Mouse (Mus musculus): ENCODE data around the gene Tle4.

GRCm38 (mm10) chr19:14463281-14464079 lies 134.4 kb downstream of the Tle4 start:
- no peak for TF ChIP-seq CTCF (conservative IDR thresholded peaks at IDR 0.05; ENCODE audit: insufficient read depth, insufficient read length, low read depth, low read length)
- TF ChIP-seq POLR2A (IDR thresholded peaks at IDR 0.05; ENCODE audit: low read depth, low read length) = no peak

All from kidney, adult 2 months (tissue).